Mouse (Mus musculus) spleen, adult 2 months (tissue): Measurements from ENCODE around the gene Pou2f3.

Experiments used
- CTCF ChIP-seq: fragments of 200-500 bp; IDR thresholded peaks from 2 replicates; pipeline ENCODE4 v1.5.1; 2011; ENCODE audit warnings: mild to moderate bottlenecking, inconsistent platforms; ENCODE audit not compliant: insufficient read depth, insufficient read length, insufficient replicate concordance; ENCODE audit errors: extremely low read depth
- POLR2A ChIP-seq: fragments of 200-500 bp; IDR thresholded peaks from 2 replicates; pipeline ENCODE4 v1.6.1; 2011; ENCODE audit warnings: low read depth, low read length, inconsistent platforms

- TF ChIP-seq CTCF (no peak), POLR2A (no peak)
These were observed 124.4 kb downstream of the Pou2f3 start for GRCm38 (mm10) chr9:43085686-43086285.
